Mouse (Mus musculus): ENCODE measurements around the gene Cog8.

Cog8 gene

DNA sequence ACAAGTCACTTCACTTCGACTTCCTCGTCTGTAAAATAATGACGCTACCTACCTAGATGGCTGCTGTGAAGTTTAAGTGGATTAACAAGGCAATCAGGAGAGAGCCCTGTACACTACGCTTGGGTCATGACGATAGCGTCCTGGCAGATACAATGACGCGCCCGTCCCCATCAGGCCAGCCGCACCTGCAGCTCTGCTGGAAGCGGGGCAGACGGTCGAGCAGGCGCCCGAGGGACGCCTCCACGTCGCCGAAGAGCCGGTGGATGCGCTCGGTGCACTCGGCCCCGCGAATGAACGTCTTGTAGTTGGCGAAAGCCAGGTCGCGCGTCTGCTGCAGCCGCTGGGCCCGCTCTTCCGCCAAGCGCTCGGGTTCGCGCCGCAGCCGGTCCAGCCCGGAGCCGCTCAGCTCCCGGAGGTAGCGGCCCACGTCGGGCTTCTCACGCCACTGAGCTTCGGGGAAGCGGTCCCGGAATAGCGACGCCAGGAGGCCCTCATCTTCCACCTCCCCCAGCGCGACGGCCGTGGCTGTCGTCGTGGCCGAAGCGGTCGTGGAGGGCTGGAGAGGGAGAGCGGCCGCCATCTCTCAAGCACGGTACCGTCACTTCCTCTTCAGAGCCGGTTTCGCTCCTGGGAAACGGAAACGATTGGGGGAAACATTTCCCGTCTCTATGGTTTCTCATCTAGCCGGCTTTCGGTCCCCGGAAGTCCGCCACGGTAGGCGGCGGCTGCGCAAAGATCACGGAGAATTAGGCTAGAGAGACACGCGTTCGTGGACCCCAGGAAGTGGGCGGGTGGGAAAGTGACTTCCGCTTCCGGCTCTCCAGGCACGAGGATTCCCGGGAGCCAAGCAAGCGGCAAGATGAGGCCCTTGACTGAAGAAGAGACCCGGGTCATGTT lies at the start of gene Cog8, which contains the start of gene Nip7:
Gene Cog8 (minus strand): TSS at position 614 of the 897 bp plus-strand sequence.
Gene Nip7 (plus strand): TSS at position 802 of the 897 bp plus-strand sequence.
- DNase-seq (ENCODE audit: low read depth, low spot score): peak; percentile 98

DNA sequence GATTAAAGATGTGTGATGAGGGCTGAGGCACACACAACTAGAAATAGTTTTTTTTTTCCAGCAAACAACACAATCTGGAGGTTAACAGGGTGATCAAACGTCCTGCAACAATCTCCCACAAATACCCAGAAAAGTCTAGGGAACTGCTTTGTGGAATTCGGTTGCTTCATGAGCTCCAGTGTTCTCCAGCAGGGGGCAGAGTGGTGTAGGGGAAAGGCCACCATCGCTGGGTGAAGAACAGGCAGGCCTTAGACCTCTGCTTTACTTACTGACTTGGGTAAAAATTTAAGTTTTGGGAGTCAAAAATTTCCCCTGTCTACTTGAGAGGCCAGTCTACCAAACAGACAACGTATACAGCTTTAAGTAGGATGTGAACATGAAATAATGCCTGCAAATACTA lies 48.1 kb upstream of the Cog8 start:
- peak; percentile 91 for DNase-seq (ENCODE audit: low read depth, low spot score)

DNA sequence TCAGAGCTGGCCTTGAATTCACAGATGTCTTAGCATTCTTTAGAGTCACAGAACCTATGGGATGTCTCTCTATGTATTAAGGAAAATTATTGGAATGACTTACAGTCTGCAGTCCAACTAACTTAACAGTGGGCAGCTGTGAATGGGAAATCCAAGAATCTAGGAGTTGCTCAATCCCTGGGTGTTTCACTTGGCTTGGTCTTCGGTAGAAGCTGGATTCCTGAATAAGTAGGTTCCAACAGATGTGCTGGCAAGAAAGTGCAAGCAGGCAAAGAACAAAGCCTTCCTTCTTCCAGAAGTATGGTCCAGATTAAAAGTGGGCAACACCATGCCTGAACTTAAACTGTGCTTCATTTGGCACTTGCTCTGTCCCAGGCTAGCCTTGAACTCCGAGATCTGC lies 44.1 kb upstream of the Cog8 start:
- DNase-seq (ENCODE audit: low read depth, low spot score): peak; percentile 67

DNA sequence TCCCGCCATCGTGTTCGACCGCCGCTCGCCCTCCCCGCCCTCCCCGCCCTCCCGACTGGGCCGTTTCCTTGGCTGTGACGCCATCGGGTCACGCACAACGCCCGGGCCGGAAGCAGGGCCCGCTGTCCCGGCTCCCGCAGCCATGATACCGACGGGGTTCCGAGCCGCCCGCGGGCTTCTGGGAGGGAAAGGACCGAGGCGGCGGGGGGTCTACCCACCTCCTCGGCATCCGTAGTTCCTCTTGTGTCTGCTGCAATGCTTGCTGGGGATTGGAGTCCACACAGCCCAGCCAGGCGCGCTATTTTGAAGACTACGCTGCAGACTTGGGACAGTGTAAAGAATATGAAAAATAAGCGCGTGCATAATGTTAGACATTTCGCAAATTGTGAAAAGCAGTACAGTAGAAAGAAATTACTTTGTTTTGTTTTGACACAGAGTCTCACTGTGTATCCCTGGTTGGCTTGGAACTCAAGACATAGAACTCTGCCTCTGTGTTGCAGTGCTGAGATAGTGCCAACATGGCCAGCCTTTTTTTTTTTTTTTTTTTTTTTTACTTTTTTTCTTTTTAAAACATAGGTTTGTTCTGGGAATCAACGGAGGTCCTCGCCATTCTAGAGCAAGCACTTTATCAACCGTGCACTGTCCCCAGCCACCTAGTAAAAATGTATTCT lies 40.0 kb upstream of the Cog8 start, which contains the start of gene Terf2:
Gene Terf2 (minus strand): TSS at position 182 of the 671 bp plus-strand sequence.
- peak; percentile 94 for DNase-seq (ENCODE audit: low read depth, low spot score)

DNA sequence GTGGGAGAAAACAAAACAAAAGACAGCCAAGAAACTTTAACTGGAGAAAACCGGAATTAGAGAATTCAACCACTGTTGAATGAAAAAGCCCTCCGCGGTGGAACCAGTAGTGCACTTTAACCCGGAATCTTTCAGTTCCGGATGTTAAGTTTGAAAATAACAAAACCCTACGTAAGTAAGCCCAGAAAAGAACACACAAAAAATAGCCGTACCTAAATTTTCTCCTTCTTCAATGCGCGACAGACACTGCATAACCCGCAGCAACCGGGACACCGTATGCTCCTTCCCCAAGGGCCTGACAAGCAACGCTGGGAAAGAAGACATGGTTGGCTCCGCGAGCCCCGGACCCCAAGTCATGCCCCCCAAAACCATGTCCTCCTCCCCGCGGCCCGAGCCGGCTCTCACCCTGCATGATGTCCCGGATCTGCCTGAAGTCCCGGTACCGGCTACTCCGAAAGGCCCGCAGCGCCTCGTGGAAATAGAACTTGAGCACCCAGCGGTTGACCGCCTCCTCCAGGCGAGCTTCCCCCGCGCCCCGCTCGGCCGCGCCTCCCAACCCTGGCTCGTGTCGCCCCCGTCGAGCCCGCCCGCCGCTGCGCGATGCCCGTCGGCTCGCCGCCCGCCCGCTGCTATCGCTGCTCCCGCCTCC lies 39.4 kb upstream of the Cog8 start:
- DNase-seq (ENCODE audit: low read depth, low spot score): peak; percentile 57

DNA sequence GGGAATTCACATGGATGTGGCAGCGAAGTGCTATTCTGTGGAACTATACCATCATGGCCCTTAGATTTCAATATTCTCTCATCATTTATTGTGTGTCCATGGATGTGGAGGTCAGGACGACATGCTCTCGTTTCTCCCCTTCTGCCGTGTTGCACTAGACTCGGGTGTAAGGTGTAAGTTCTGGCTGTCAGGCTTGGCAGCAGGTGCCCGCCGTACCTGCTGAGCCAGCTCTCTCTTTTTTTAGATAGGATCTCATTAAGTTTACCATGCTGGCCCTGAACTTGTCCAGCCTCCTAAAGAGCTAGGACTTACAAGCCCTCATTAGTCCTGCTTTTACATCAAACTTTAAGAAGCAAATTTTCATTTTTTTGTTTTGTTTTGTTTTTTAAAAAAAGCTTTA lies 34.0 kb upstream of the Cog8 start:
- no peak for DNase-seq (ENCODE audit: low read depth, low spot score)

DNA sequence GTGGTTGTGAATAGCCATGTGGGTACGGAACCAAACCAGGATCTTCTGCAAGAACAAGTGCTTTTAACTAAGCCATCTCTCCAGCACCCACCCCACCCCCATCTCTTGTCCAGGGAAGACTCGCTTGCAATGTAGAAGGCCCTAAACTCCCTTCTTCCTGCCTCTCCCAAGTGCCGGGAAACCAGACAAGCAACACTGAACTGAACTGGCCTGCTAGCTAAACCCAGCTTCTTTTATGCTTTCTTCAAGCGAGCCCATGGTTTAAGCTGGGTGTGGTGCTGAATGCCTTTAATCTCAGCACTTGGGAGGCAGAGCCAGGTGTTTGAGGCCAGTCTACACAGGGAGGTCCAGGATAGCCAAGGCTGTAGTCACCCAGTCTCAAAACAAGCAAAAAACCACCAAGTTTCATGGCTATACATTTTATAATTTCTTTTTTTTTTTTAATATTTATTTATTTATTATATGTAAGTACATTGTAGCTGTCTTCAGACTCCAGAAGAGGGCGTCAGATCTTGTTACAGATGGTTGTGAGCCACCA lies 32.1 kb upstream of the Cog8 start:
- DNase-seq (ENCODE audit: low read depth, low spot score): no peak

DNA sequence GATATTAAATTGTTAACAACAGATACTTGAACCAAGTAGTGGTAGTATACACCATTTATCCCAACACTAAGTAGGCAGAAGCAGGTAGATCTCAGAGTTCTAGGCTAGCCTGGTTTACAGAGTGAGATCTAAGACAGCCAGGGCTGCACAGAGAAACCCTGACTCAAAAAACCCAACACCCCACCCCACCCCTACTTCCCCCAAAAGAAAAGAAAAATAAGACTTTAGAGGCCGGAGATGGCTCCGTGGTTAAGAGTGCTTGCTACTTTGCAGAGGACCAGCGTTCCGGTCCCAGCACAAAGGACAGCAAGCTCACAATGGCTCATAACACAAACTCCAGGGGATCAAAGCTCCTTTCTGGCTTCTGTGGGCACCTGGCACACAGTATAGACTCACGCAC lies 29.5 kb upstream of the Cog8 start:
- no peak for DNase-seq (ENCODE audit: low read depth, low spot score)

DNA sequence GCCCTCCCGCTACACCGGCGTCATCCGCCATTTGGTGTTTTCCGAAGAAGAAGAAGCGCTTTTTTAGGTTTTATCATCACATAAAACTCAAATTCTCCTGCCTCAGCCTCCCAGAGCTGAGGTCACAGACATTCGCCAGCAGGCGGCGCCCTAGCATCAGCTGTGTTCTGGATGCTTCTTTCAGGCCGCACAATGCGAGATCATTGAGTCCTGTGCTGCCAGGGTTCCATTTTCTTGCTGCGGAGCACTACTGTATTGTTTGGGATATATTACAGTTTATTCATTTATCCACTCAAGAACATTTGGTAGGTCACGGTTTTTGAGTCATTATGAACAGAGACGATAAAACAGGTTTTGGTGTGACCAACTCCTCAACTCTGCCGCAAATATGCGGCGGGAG lies 28.9 kb upstream of the Cog8 start:
- DNase-seq (ENCODE audit: low read depth, low spot score): peak; percentile 56

DNA sequence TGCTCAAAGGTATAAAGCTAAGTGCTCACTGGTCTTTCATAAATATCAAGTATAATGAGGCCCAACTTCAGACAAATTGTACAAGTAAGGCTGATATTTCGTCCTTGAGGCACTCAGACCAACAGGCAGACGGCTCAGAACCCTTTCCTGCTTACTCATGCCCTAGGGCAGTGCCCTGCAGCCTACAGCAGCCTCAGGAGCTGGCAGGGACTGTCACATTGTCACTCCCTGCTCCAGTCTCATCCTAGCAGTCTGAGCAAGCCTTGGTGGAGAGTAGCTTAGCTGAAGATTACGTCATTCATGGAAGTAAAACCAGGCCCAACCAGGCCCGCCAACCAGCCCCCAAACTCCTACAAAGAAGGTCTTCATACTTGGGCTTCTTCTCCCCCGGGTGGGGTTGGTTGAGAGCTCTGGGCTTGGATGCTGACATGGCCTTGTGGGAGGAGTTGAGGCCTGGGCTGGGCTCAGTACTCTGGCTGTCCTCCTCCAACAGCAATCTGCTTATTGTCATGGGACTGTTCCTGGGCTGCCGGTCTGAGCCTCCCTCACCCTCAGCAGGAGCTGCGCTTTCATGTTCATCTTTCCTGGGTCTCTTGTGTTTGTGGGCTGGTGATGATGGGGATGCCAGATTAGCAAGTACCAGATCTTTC lies 19.9 kb upstream of the Cog8 start:
- no peak for DNase-seq (ENCODE audit: low read depth, low spot score)

DNA sequence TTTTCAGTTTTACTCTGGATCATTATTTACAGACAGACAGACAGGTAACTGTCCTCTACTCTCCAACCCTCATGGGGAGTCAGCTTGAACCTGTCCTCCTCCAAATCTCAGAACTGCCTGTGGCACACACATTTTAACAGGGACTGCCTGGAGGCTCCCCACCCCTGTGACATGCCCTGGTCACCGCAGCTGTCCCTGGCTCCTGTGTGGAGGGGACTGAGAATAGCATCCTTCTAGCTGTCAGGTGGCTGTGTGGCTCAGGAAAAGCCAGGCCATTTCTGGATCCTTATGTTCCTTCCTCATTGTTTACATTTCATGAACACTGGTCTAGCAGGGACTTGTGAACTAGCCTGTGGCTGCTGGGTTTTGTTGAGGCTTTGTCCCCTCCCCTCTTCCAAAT lies 17.6 kb upstream of the Cog8 start:
- no peak for DNase-seq (ENCODE audit: low read depth, low spot score)

DNA sequence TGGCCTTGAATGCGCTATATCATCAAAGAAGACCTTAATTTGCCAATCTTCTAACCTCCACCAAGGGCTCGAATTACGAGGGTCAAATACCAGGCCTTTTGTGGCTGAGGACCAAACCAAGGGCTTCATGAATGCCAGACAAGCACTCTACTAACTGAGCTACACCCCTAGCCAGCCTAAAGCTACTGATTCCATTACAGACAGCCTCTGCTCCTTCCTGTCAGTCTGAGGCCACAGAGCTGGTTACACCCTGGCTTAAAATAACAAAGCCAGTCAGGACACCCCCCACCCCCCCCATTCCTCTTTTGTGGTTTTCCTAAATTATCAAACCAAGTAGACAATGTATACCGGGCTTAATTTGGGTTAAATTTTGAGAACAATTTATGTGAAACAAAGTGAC lies 17.2 kb upstream of the Cog8 start:
- peak; percentile 35 for DNase-seq (ENCODE audit: low read depth, low spot score)

DNA sequence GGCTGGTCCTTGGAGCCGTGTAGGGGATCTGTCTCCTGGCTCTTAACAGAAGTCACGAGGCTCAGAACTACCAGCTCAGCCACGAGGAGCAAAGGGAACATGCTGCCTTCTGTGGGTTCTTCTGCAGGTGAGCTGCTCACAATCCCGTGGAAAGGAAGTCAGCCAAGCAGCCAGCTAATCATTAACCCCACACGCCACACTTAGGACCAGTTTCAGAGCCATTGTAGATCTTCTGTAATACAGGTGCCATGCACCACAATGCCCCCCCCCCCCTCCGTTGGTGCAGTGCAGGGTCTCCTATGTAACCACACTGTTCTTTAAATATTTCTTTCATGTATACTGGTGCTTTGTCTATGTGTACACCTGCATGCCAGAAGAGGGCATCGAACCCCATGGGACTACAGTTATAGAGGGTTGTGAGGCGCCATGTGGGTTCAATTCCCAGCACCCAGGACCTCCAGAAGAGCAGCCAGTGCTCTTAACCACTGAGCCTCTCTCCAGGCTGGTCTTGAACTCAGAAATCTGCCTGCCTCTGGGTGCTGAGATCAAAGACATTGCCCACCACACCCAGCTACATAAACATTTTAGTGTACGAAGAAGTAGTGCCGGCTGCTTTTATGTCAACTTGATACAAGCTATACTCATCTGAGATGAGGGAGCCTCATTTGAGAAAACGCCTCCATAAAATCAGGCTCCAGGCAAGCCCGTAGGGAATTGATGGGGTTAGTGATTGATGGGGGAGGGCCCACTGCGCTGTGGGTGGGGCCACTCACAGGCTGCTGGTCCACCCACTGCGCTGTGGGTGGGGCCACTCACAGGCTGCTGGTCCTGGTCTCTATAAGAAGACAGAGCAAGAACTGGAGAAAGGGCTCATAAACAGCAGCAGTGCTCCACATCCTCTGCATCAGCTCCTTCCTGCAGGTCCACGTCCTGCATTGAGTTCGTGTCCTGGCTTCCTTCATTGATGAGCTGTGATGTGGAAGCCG lies 9.3 kb upstream of the Cog8 start, which contains the start of gene Tmed6:
Gene Tmed6 (minus strand): TSS at position 134 of the 986 bp plus-strand sequence.
- no peak for DNase-seq (ENCODE audit: low read depth, low spot score)

DNA sequence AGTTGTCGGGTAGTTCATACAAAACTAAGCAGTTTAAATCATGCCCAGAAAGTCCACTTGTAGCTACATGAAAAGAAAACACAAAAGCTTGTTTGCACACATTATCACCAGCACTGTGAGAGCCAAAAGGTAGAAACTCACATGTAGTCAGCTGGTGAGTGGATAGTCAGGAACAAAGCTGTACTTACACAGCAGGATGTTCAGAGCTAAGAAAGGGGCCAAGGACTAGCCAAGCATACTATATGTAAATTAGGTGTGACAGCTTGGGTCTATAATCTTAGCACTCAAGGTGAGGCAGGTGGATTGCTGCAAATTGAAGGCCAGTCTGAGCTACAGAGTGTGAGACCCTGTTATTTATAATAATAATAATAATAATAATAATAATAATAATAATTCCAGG lies 6.1 kb upstream of the Cog8 start:
- DNase-seq (ENCODE audit: low read depth, low spot score): no peak

DNA sequence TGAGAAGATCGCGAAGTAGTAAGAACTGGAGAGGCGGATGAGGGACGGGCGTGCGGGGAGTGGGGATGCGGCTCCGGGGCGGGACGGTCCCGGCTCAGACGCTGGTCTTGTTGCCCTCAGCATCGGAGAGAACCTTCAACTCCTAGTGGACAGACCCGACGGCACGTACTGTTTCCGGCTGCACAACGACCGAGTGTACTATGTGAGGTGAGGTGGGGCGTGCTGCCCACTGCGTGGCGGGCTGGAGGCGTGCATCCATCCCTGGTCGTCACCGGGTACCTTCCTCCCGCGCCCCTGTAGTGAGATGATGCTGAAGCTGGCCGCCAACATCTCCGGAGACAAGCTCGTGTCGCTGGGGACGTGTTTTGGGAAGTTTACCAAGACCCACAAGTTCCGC lies 482 bp upstream of the Cog8 start:
- no peak for DNase-seq (ENCODE audit: low read depth, low spot score)

DNA sequence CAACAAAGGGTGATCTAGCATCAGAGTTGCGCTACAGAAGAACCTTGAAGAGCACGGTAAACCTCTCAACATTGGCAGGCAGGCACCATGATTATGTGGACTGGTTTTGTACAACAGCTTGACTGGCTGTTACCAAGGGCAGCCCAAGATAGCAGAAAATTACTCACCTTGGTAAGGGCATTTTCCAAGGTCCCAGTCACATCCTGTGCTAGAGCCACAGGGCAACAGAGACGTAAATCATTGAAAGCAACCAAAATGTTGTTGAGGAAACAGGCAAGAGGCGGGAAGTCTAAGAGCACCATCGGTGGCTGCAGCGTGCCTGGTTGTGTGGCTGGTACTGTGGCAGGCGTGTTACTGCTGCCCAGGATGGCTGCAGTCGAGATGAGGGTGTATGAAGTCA lies 4.4 kb downstream of the Cog8 start:
- no peak for DNase-seq (ENCODE audit: low read depth, low spot score)

DNA sequence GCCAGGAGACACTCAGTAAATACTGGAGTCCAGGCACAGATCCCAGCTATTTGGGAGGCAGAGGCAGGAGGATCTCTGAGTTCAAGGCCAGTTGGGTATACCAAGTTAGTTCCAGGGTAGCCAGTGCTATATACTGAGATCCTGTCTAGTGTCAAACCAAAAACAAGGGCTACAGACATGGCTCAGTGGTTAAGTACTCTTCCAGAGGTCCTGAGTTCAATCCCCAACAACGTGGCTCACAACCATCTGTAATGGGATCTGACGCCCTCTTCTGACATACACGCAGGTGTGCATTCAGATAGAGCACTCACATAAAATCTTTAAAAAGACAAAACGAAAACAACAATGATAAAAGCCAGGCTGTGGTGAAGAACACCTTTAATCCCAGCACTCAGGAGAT lies 7.0 kb downstream of the Cog8 start:
- DNase-seq (ENCODE audit: low read depth, low spot score): no peak

DNA sequence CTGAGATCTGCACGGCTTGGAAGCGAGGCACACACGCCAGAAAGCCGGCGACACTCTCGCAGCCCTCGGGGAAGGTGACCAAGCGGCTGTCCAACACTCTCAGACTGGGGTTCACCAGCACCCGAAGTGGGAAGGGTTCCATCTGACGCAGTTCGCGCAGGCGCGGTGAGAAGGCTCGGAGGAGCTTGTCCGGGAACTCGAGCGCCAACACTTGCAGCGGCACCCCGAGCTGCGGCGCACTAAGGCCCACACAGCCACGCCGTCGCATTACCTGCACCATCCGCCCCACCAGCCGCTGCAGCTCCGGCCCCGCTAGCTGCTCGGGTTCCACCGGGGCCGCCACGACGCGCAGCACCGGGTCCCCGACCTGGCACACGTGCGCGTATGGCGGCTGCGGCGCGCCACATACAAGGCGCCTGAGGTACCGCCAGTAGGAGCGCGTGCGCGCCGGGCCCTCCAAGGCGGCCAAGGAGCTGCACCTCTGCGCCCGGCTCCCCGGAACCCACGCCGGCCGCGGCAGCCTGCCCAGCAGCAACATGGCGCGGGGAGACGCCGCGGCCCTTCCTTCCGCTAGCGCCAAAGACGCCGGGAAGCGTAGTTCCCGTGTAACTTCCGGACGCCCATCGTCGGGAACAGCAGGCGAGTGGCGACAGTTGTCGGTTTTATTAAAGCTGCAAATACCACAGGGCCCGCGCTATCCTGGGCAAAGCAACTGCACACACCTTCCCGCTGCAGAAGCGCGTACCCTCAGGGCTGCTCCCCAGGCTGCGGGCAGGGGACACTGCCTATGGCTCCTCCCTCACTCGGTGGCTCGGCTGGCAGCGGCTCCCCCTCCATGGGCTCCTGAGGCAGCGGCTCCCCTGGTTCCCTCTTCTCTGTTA lies 8.2 kb downstream of the Cog8 start, which contains the start of gene Pdf:
Gene Pdf (minus strand): TSS at position 554 of the 881 bp plus-strand sequence.
- peak; percentile 67 for DNase-seq (ENCODE audit: low read depth, low spot score)

DNA sequence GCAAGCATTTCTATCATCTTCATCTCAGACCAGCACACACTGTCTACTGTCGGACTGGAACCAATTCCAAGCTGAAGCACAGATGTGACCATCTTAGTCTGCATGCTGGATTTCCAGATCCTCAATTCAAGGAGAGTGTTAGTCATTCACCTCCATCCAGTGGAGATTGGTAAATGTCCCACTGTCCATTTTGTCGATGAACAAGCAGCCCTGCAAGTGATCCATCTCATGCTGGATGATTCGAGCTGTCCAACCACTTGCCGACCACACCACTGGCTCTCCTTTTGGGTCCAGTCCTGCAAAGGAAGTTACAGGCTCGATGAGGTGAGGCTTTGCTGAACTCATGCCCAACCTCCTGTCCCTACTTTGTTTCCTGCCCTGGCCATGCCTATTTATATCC lies 9.5 kb downstream of the Cog8 start:
- DNase-seq (ENCODE audit: low read depth, low spot score): peak; percentile 31

Data from 3T3-L1 (cell line).